Comparison of ENCODE assay signal across 13 mouse cellular contexts in genomic region chr3:121735542-121735941, GRCm38 (mm10). TPM values are rescaled to one million over a fixed set of nuclear protein-coding genes. Genes with fewer than 3 reads are reported as not detected.
DNase-seq lines count a peak whose midpoint lies in the region; ATAC-seq and TF ChIP-seq lines count a peak whose summit lies in the region.
"Had no signal": no experiment of that assay in that cellular context is flagged by ENCODE, and none has a peak within 500 bp of the region (broad histone marks: within the 10 kb centered on the region; RNA-seq: fewer than 3 reads in every experiment).

No protein-coding gene starts in this region.

- H3K4me2 ChIP-seq in heart, embryonic 13.5 days = peak overlapping the region; percentile 43
- no peak overlapping the region for H3K4me2 ChIP-seq in lung, embryonic 15.5 days
- H3K4me2 ChIP-seq in intestine, embryonic 16.5 days (ENCODE audit: low read depth, low read length) = no peak overlapping the region
- H3K4me2 ChIP-seq: embryonic facial prominence, embryonic 15.5 days; midbrain, embryonic 15.5 days; neural tube, embryonic 12.5 days had no signal

- no peak overlapping the region for H3K4me3 ChIP-seq in cerebellum, adult 2 months (replicated peaks; ENCODE audit: insufficient read depth, low read depth, low read length)
- no peak overlapping the region for H3K4me3 ChIP-seq in heart, embryonic 13.5 days
- H3K4me3 ChIP-seq in lung, embryonic 15.5 days = no peak overlapping the region
- H3K4me3 ChIP-seq in lung, adult 2 months (replicated peaks; ENCODE audit: extremely low read depth, low read depth, low read length) = no peak overlapping the region
- no peak overlapping the region for H3K4me3 ChIP-seq in intestine, embryonic 16.5 days (ENCODE audit: low read length)
- H3K4me3 ChIP-seq: embryonic facial prominence, embryonic 15.5 days; midbrain, embryonic 15.5 days; neural tube, embryonic 12.5 days had no signal

- TF ChIP-seq POLR2A in cerebellum, adult 2 months (IDR thresholded peaks at IDR 0.05; ENCODE audit: borderline replicate concordance, insufficient read depth, low read length) = no peak
- TF ChIP-seq POLR2A in lung, adult 2 months (IDR thresholded peaks at IDR 0.05; ENCODE audit: borderline replicate concordance, extremely low read depth, low read depth, low read length) = no peak

- 84% methylated on average over 7 of the region's 7 CpGs for WGBS in cerebellum, adult 2 months
- whole genome bisulfite sequencing in heart, embryonic 13.5 days = 72% methylated on average over 7 of the region's 7 CpGs
- WGBS in lung, embryonic 15.5 days = 61% methylated on average over 7 of the region's 7 CpGs
- WGBS in lung, adult 2 months = 59% methylated on average over 7 of the region's 7 CpGs
- WGBS in intestine, embryonic 16.5 days = 66% methylated on average over 7 of the region's 7 CpGs

- no peaks in the 10 kb centered on the region for H3K9me3 ChIP-seq in heart, embryonic 13.5 days
- no peaks in the 10 kb centered on the region for H3K9me3 ChIP-seq in lung, embryonic 15.5 days
- H3K9me3 ChIP-seq in intestine, embryonic 16.5 days (ENCODE audit: control insufficient read depth, low read length) = no peaks in the 10 kb centered on the region
- H3K9me3 ChIP-seq: embryonic facial prominence, embryonic 15.5 days; midbrain, embryonic 15.5 days; neural tube, embryonic 12.5 days had no signal

- no peak for TF ChIP-seq CTCF in cerebellum, adult 2 months (IDR thresholded peaks at IDR 0.05; ENCODE audit: borderline replicate concordance, insufficient read depth, low read depth, low read length)
- no peak for TF ChIP-seq CTCF in lung, adult 2 months (IDR thresholded peaks at IDR 0.05; ENCODE audit: insufficient read depth, low read length)

- H3K4me1 ChIP-seq in cerebellum, adult 2 months (ENCODE audit: control insufficient read depth, insufficient read depth, low read length) = peaks cover 7% of the 10 kb centered on the region; the same call in 1 of the 2 replicates
- peaks cover 34% of the 10 kb centered on the region for H3K4me1 ChIP-seq in heart, embryonic 13.5 days
- H3K4me1 ChIP-seq in lung, embryonic 15.5 days = peaks cover 16% of the 10 kb centered on the region
- H3K4me1 ChIP-seq in lung, adult 2 months (ENCODE audit: control insufficient read depth, insufficient read depth, low read length) = peaks cover 5% of the 10 kb centered on the region
- peaks cover 9% of the 10 kb centered on the region for H3K4me1 ChIP-seq in intestine, embryonic 16.5 days (ENCODE audit: control insufficient read depth, insufficient read depth, low read length)

- DNase-seq in cerebellum, adult 2 months = no peak
- DNase-seq in cerebellum, adult 11 months = no peak
- no peak for DNase-seq in heart, adult 8-10 months (ENCODE audit: low spot score)
- no peak for DNase-seq in lung, adult 2 months
- no peak for DNase-seq in Muller cell, postnatal 12 days (ENCODE audit: inconsistent ontology term)
- DNase-seq: liver, postnatal 0 days; thymus, postnatal 14 days had no signal

- H3K27ac ChIP-seq in cerebellum, adult 2 months (ENCODE audit: insufficient read depth, low read length) = peak overlapping the region; percentile 46; the same call in 1 of the 2 replicates
- peak overlapping the region; percentile 94 for H3K27ac ChIP-seq in heart, embryonic 13.5 days (replicated peaks)
- peak overlapping the region; percentile 64; the same call in 1 of the 2 replicates for H3K27ac ChIP-seq in lung, embryonic 15.5 days
- H3K27ac ChIP-seq in intestine, embryonic 16.5 days (ENCODE audit: low read length) = no peak overlapping the region; the same call in 1 of the 2 replicates
- H3K27ac ChIP-seq: embryonic facial prominence, embryonic 15.5 days; midbrain, embryonic 15.5 days; neural tube, embryonic 12.5 days had no signal

- H3K9ac ChIP-seq in heart, embryonic 13.5 days = peak overlapping the region; percentile 12
- no peak overlapping the region for H3K9ac ChIP-seq in lung, embryonic 15.5 days
- no peak overlapping the region for H3K9ac ChIP-seq in intestine, embryonic 16.5 days (ENCODE audit: low read depth, low read length)
- H3K9ac ChIP-seq: embryonic facial prominence, embryonic 15.5 days; liver, postnatal 0 days; midbrain, embryonic 15.5 days; neural tube, embryonic 12.5 days had no signal

- no peaks in the 10 kb centered on the region for H3K27me3 ChIP-seq in cerebellum, adult 2 months (ENCODE audit: control insufficient read depth, insufficient read depth, low read length)
- no peaks in the 10 kb centered on the region for H3K27me3 ChIP-seq in heart, embryonic 13.5 days (replicated peaks)
- H3K27me3 ChIP-seq in lung, embryonic 15.5 days = no peaks in the 10 kb centered on the region
- no peaks in the 10 kb centered on the region for H3K27me3 ChIP-seq in intestine, embryonic 16.5 days (replicated peaks; ENCODE audit: control insufficient read depth, insufficient read depth, low read length)
- H3K27me3 ChIP-seq: embryonic facial prominence, embryonic 15.5 days; midbrain, embryonic 15.5 days; neural tube, embryonic 12.5 days had no signal

- peaks cover 34% of the 10 kb centered on the region for H3K36me3 ChIP-seq in heart, embryonic 13.5 days
- no peaks in the 10 kb centered on the region for H3K36me3 ChIP-seq in lung, embryonic 15.5 days
- H3K36me3 ChIP-seq in intestine, embryonic 16.5 days (ENCODE audit: control insufficient read depth, insufficient read depth, low read length) = no peaks in the 10 kb centered on the region

- ATAC-seq in heart, embryonic 13.5 days (ENCODE audit: extremely low read depth, insufficient number of reproducible peaks, low FRiP score, low TSS enrichment) = no peak
- no peak for ATAC-seq in lung, embryonic 15.5 days (ENCODE audit: borderline replicate concordance, extremely low read depth, low FRiP score, low TSS enrichment)
- ATAC-seq in intestine, embryonic 16.5 days = peak; percentile 49; the same call in 1 of the 2 replicates

RNA-seq across cellular contexts. Expression of gene F3, which starts 12.2 kb away (rescaled TPM):
- polyA plus RNA-seq in cerebellum, adult 2 months (2012; rRNA removed) = 56.6 and 66.9 TPM in 2 replicates
- 6.0 and 7.3 TPM in 2 replicates for polyA plus RNA-seq in heart, embryonic 13.5 days (2015; fragmentation: Nextera tagmentation; extraction: Ambion mirVana)
- 10 to 100 TPM; 21.5 to 33.6 (median 24.0) TPM for total RNA-seq in heart, adult 8-10 months (2022)
- polyA plus RNA-seq in lung, embryonic 15.5 days (2015; fragmentation: Nextera tagmentation; extraction: Ambion mirVana) = 21.7 and 26.4 TPM in 2 replicates
- polyA plus RNA-seq in lung, adult 2 months (2012; rRNA removed) = 35.4 and 42.7 TPM in 2 replicates
- polyA plus RNA-seq in intestine, embryonic 16.5 days (2015; fragmentation: Nextera tagmentation; extraction: Ambion mirVana) = 24.7 and 28.6 TPM in 2 replicates
